Mouse (Mus musculus): ENCODE data around the gene Tbx21. TPM values are rescaled to one million over a fixed set of nuclear protein-coding genes. Genes with fewer than 3 reads are reported as not detected.

Tbx21 gene
- polyA plus RNA-seq, 1 experiment from 2014 or later, result not detected

DNA sequence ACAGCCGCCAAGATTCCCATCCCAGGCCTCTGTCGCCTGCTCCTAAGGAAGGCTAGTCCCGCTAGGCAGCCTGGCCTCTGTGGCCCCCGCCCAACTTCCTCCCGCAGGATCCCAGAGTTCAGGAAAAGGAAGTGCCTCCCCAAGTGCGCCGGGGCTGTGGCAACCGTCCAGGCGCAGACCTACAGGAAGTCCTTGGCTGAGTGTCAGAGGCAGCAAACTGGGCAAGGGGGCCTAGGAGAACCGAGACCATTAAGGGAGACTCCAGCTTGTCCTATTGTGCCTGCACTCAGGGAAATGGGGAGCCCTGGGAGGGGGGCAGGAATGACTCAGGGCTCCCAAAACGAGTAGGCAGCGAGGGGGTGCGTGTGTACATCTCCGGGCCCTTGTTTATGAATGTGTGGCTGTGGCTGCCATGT, 34.9 kb upstream of the Tbx21 start:
- Histone ChIP-seq H3K27ac (ENCODE audit: low read depth, low read length) (peak overlapping the region; percentile 68), H3K9me3 (ENCODE audit: control insufficient read depth, low read length) (no peaks in the 10 kb centered on the region), H3K4me3 (ENCODE audit: low read depth, low read length) (peak overlapping the region; percentile 79), H3K4me2 (peak overlapping the region; percentile 88), H3K9ac (ENCODE audit: low read depth, low read length) (peak overlapping the region; percentile 69), H3K36me3 (ENCODE audit: control insufficient read depth, insufficient read depth, low read length) (no peaks in the 10 kb centered on the region; the same call in 1 of the 2 replicates), H3K27me3 (replicated peaks; ENCODE audit: control insufficient read depth, insufficient read depth, low read length) (peaks cover 10% of the 10 kb centered on the region; the same call in 1 of the 2 replicates), H3K4me1 (replicated peaks; ENCODE audit: control insufficient read depth, insufficient read depth, low read length) (peaks cover 24% of the 10 kb centered on the region)
- no peak; the same call in 1 of the 2 replicates for ATAC-seq (replicated peaks; ENCODE audit: low FRiP score)
- peak; percentile 72 for DNase-seq (ENCODE audit: low spot score)
- 6% methylated on average over 14 of the region's 14 CpGs for WGBS

- peaks cover 10% of the 10 kb centered on the region; the same call in 1 of the 2 replicates for H3K27me3 ChIP-seq (replicated peaks; ENCODE audit: control insufficient read depth, insufficient read depth, low read length)
- H3K4me1 ChIP-seq (replicated peaks; ENCODE audit: control insufficient read depth, insufficient read depth, low read length), result peaks cover 24% of the 10 kb centered on the region
- DNase-seq (ENCODE audit: low spot score) (no peak), ATAC-seq (replicated peaks; ENCODE audit: low FRiP score) (no peak)
- 0 out of 2 replicates have a peak overlapping the region, but pooled peaks have one; percentile 17 for H3K9ac ChIP-seq (ENCODE audit: low read depth, low read length)
- no peaks in the 10 kb centered on the region for H3K9me3 ChIP-seq (ENCODE audit: control insufficient read depth, low read length)
- H3K27ac ChIP-seq (ENCODE audit: low read depth, low read length), result no peak overlapping the region
- H3K4me2 ChIP-seq, result peak overlapping the region; percentile 88
- H3K4me3 ChIP-seq (ENCODE audit: low read depth, low read length), result peak overlapping the region; percentile 79
- WGBS, result 35% methylated on average over 9 of the region's 9 CpGs
- H3K36me3 ChIP-seq (ENCODE audit: control insufficient read depth, insufficient read depth, low read length), result no peaks in the 10 kb centered on the region; the same call in 1 of the 2 replicates
Measured at GRCm38 (mm10) chr11:97149026-97149425, 33.9 kb upstream of the Tbx21 start.

DNA sequence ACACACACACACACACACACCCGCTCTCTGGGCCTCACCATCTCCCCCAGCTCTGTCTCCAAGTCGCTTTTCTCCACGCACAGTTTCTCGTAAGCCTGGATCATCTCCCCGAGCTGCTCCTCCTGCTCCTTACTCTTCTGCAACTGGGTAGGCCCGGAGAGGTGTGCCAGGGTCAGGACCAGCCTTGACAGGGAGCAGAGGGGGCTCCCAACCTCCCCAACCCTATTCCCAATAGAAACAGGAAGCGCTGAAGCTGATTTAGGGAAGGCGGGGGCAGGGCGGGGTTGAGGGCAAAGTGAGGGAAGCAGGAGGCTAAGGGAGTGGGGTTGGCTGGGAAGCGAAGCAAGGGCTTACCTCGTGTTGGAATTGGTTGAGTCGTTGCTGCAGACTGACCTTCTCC, 33.5 kb upstream of the Tbx21 start:
- Histone ChIP-seq H3K27ac (ENCODE audit: low read depth, low read length) (no peak overlapping the region), H3K4me2 (peak overlapping the region; percentile 88), H3K9me3 (ENCODE audit: control insufficient read depth, low read length) (no peaks in the 10 kb centered on the region), H3K27me3 (replicated peaks; ENCODE audit: control insufficient read depth, insufficient read depth, low read length) (peaks cover 10% of the 10 kb centered on the region; the same call in 1 of the 2 replicates), H3K4me1 (replicated peaks; ENCODE audit: control insufficient read depth, insufficient read depth, low read length) (peaks cover 24% of the 10 kb centered on the region), H3K36me3 (ENCODE audit: control insufficient read depth, insufficient read depth, low read length) (no peaks in the 10 kb centered on the region; the same call in 1 of the 2 replicates), H3K4me3 (ENCODE audit: low read depth, low read length) (peak overlapping the region; percentile 79), H3K9ac (ENCODE audit: low read depth, low read length) (0 out of 2 replicates have a peak overlapping the region, but pooled peaks have one; percentile 17)
- no peak for DNase-seq (ENCODE audit: low spot score)
- ATAC-seq (replicated peaks; ENCODE audit: low FRiP score), result no peak
- 42% methylated on average over 12 of the region's 12 CpGs for WGBS

- Histone ChIP-seq H3K4me2 (no peak overlapping the region), H3K4me3 (ENCODE audit: low read depth, low read length) (no peak overlapping the region), H3K4me1 (replicated peaks; ENCODE audit: control insufficient read depth, insufficient read depth, low read length) (peaks cover 21% of the 10 kb centered on the region), H3K36me3 (ENCODE audit: control insufficient read depth, insufficient read depth, low read length) (no peaks in the 10 kb centered on the region; the same call in 1 of the 2 replicates), H3K9ac (ENCODE audit: low read depth, low read length) (no peak overlapping the region), H3K9me3 (ENCODE audit: control insufficient read depth, low read length) (no peaks in the 10 kb centered on the region), H3K27ac (ENCODE audit: low read depth, low read length) (no peak overlapping the region), H3K27me3 (replicated peaks; ENCODE audit: control insufficient read depth, insufficient read depth, low read length) (peaks cover 8% of the 10 kb centered on the region; the same call in 1 of the 2 replicates)
- DNase-seq (ENCODE audit: low spot score), result no peak
- WGBS, result 66% methylated on average over 8 of the region's 8 CpGs
- ATAC-seq (replicated peaks; ENCODE audit: low FRiP score), result no peak
Measured at GRCm38 (mm10) chr11:97147333-97147732, 32.2 kb upstream of the Tbx21 start.

DNA sequence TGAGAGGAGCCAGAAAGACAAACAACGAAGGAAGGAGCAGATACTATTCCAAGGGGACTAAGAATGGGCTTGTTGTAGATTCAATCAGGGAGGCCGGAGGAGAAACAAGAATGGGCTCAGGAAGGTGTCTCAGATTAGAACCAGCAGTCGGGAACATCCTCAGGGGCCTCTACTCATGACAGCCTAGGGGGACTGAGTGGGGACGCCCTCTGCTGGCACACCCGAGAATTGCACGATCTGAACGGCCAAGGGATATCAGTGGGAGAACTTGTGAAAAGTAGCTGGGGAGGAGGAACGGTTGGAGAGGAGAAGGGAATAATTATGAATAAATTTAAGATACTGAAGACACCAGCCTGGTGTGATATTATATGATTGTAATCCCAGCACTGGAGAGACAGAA, 31.6 kb upstream of the Tbx21 start:
- ATAC-seq (replicated peaks; ENCODE audit: low FRiP score), result no peak
- no peak overlapping the region for H3K4me3 ChIP-seq (ENCODE audit: low read depth, low read length)

DNA sequence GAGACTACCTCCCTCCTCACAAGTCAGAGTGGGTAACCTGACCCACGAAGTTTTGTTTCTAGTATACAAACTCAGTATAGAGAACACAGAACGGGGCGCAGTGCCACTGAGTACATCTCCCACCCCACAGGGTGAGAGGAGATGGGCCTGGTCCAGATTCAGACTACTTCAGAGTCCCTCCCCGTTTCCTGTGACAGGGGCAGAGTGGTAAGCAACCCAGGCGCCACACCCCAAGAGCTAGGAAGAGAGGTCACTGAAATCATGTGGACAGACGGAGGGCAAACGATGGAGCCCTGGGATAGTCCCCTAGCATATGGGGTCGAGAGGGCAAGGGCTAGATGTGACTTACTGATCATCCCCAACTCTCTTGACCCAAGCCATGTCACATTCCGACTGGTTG, 30.8 kb upstream of the Tbx21 start:
- peaks cover 14% of the 10 kb centered on the region; the same call in 1 of the 2 replicates for H3K4me1 ChIP-seq (replicated peaks; ENCODE audit: control insufficient read depth, insufficient read depth, low read length)
- WGBS, result 62% methylated on average over 9 of the region's 9 CpGs

More for the DNA sequence above, 31.6 kb upstream of the Tbx21 start:
- 12% methylated on average over 8 of the region's 8 CpGs for WGBS
- no peak overlapping the region for H3K4me2 ChIP-seq
- no peaks in the 10 kb centered on the region for H3K9me3 ChIP-seq (ENCODE audit: control insufficient read depth, low read length)
- peak; percentile 74 for DNase-seq (ENCODE audit: low spot score)
- H3K36me3 ChIP-seq (ENCODE audit: control insufficient read depth, insufficient read depth, low read length), result no peaks in the 10 kb centered on the region; the same call in 1 of the 2 replicates
- no peak overlapping the region for H3K9ac ChIP-seq (ENCODE audit: low read depth, low read length)
- no peak overlapping the region for H3K27ac ChIP-seq (ENCODE audit: low read depth, low read length)
- peaks cover 5% of the 10 kb centered on the region for H3K27me3 ChIP-seq (replicated peaks; ENCODE audit: control insufficient read depth, insufficient read depth, low read length)
- H3K4me1 ChIP-seq (replicated peaks; ENCODE audit: control insufficient read depth, insufficient read depth, low read length), result peaks cover 17% of the 10 kb centered on the region

DNA sequence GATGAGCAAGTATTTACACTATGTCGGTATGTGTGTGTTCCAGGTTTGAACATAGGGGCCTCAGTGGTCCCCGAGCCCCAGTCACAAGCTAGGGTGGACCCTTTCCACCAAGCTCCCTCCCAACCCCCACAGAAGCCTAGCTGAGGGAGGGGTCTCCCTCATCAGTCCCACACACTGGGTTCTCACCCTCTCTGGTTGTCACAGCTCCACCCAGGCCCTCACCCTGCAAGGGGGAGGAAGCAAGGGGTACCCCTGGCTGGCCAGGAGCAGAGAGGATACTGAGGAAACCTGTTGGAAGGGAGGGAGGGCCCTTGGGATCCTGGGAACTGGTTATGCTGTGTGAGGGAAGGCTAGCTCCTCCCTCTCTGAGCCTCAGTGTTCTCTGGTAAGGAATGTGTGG, 30.2 kb upstream of the Tbx21 start:
- DNase-seq (ENCODE audit: low spot score) (no peak), ATAC-seq (replicated peaks; ENCODE audit: low FRiP score) (no peak)
- 59% methylated on average over 2 of the region's 2 CpGs for WGBS
- Histone ChIP-seq H3K9ac (ENCODE audit: low read depth, low read length) (no peak overlapping the region), H3K4me2 (no peak overlapping the region), H3K4me1 (replicated peaks; ENCODE audit: control insufficient read depth, insufficient read depth, low read length) (peaks cover 14% of the 10 kb centered on the region; the same call in 1 of the 2 replicates), H3K27ac (ENCODE audit: low read depth, low read length) (no peak overlapping the region), H3K9me3 (ENCODE audit: control insufficient read depth, low read length) (no peaks in the 10 kb centered on the region), H3K36me3 (ENCODE audit: control insufficient read depth, insufficient read depth, low read length) (no peaks in the 10 kb centered on the region; the same call in 1 of the 2 replicates), H3K4me3 (ENCODE audit: low read depth, low read length) (no peak overlapping the region), H3K27me3 (replicated peaks; ENCODE audit: control insufficient read depth, insufficient read depth, low read length) (peaks cover 9% of the 10 kb centered on the region)

More for the DNA sequence above, 30.8 kb upstream of the Tbx21 start:
- Histone ChIP-seq H3K9me3 (ENCODE audit: control insufficient read depth, low read length) (no peaks in the 10 kb centered on the region), H3K27me3 (replicated peaks; ENCODE audit: control insufficient read depth, insufficient read depth, low read length) (peaks cover 5% of the 10 kb centered on the region), H3K9ac (ENCODE audit: low read depth, low read length) (no peak overlapping the region), H3K4me3 (ENCODE audit: low read depth, low read length) (no peak overlapping the region), H3K4me2 (no peak overlapping the region), H3K27ac (ENCODE audit: low read depth, low read length) (no peak overlapping the region), H3K36me3 (ENCODE audit: control insufficient read depth, insufficient read depth, low read length) (no peaks in the 10 kb centered on the region; the same call in 1 of the 2 replicates)
- ATAC-seq (replicated peaks; ENCODE audit: low FRiP score) (no peak), DNase-seq (ENCODE audit: low spot score) (no peak)

- no peak for ATAC-seq (replicated peaks; ENCODE audit: low FRiP score)
- peaks cover 18% of the 10 kb centered on the region for H3K4me1 ChIP-seq (replicated peaks; ENCODE audit: control insufficient read depth, insufficient read depth, low read length)
- peaks cover 22% of the 10 kb centered on the region for H3K27me3 ChIP-seq (replicated peaks; ENCODE audit: control insufficient read depth, insufficient read depth, low read length)
Measured at GRCm38 (mm10) chr11:97143196-97143900, 28.2 kb upstream of the Tbx21 start.

More at GRCm38 (mm10) chr11:97143196-97143900, 28.2 kb upstream of the Tbx21 start:
- Histone ChIP-seq H3K4me3 (ENCODE audit: low read depth, low read length) (no peak overlapping the region), H3K36me3 (ENCODE audit: control insufficient read depth, insufficient read depth, low read length) (no peaks in the 10 kb centered on the region; the same call in 1 of the 2 replicates), H3K27ac (ENCODE audit: low read depth, low read length) (no peak overlapping the region), H3K9ac (ENCODE audit: low read depth, low read length) (no peak overlapping the region), H3K4me2 (no peak overlapping the region), H3K9me3 (ENCODE audit: control insufficient read depth, low read length) (no peaks in the 10 kb centered on the region)
- no peak for DNase-seq (ENCODE audit: low spot score)
- 63% methylated on average over 9 of the region's 9 CpGs for WGBS

All from liver, embryonic 11.5 days (tissue).